Mouse (Mus musculus): ENCODE data around the gene 4921539E11Rik. TPM values are rescaled to one million over a fixed set of nuclear protein-coding genes. Genes with fewer than 3 reads are reported as not detected.
A peak's percentile ranks its signal among the peaks of the same experiment; 100 is the strongest.

4921539E11Rik gene
- polyA plus RNA-seq, 1 experiment: not detected

DNA sequence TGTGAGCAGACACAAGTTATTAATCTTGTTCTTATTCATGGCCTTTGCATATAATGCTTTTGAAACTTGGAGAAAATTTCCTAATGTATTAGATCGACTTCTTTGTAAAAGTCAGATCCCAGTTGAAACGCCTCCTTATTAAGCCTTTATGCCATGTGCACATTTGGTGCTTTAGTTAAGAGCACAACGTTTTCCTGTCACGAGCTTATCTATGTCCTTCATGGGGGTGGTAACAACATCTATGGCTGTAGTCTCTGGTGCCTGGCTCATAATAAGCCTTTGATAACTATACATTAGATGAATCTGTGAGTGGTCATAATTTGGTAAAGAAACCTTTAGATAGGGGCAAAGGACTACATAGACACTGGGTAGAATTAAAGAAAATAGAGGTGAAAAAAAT, 36.8 kb downstream of the 4921539E11Rik start:
- Histone ChIP-seq H3K9ac (ENCODE audit: low read depth, poor library complexity, severe bottlenecking) (no peak overlapping the region), H3K27ac (ENCODE audit: insufficient read depth, low read length) (no peak overlapping the region), H3K9me3 (replicated peaks; ENCODE audit: control insufficient read depth, insufficient read depth, low read length, poor library complexity, severe bottlenecking) (no peaks in the 10 kb centered on the region), H3K4me3 (ENCODE audit: low read depth, low read length) (no peak overlapping the region), H3K36me3 (ENCODE audit: control insufficient read depth, insufficient read depth, low read length, poor library complexity, severe bottlenecking) (no peaks in the 10 kb centered on the region), H3K4me1 (ENCODE audit: control insufficient read depth, insufficient read depth, low read length) (no peaks in the 10 kb centered on the region), H3K27me3 (ENCODE audit: control insufficient read depth, insufficient read depth, low read length, poor library complexity, severe bottlenecking) (no peaks in the 10 kb centered on the region; the same call in 1 of the 2 replicates)
- TF ChIP-seq POLR2A (IDR thresholded peaks at IDR 0.05; ENCODE audit: insufficient read depth, low read length) (no peak), EP300 (IDR thresholded peaks at IDR 0.05; ENCODE audit: insufficient read depth, low read depth, low read length) (no peak), CTCF (IDR thresholded peaks at IDR 0.05; ENCODE audit: low read depth, low read length) (no peak)

DNA sequence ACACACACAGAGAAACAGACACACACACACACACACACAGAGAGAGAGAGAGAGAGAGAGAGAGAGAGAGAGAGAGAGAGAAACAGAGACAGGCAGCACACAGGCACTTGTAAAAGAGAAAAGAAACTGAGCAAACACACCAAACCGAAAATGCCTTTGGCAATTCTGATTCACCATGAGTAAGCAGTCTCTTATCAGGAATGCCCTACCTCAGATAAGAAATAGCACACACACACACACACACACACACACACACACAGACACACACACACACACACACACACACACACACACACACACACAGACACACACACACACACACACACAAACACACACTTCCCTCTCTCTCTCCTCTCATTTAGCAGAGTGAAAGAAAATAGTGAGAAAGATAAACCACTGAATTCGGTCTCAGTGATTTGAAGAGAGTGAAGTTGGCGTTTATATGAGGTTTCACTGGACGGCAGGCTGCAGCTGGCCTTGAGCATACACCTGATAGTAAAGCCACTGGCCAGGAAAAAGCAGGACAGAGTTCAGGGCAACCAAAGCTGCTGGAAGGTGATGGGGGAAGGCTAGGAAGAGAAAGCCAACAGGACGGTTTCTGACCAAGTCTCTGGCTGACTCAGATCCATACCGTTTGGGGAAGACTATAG, 41.1 kb downstream of the 4921539E11Rik start:
- TF ChIP-seq POLR2A (IDR thresholded peaks at IDR 0.05; ENCODE audit: insufficient read depth, low read length) (no peak), EP300 (IDR thresholded peaks at IDR 0.05; ENCODE audit: insufficient read depth, low read depth, low read length) (no peak), CTCF (IDR thresholded peaks at IDR 0.05; ENCODE audit: low read depth, low read length) (no peak)
- H3K9me3 ChIP-seq (replicated peaks; ENCODE audit: control insufficient read depth, insufficient read depth, low read length, poor library complexity, severe bottlenecking): no peaks in the 10 kb centered on the region
- no peak overlapping the region for H3K27ac ChIP-seq (ENCODE audit: insufficient read depth, low read length)
- no peak overlapping the region for H3K4me3 ChIP-seq (ENCODE audit: low read depth, low read length)
- no peaks in the 10 kb centered on the region for H3K36me3 ChIP-seq (ENCODE audit: control insufficient read depth, insufficient read depth, low read length, poor library complexity, severe bottlenecking)
- H3K4me1 ChIP-seq (ENCODE audit: control insufficient read depth, insufficient read depth, low read length): no peaks in the 10 kb centered on the region
- H3K9ac ChIP-seq (ENCODE audit: low read depth, poor library complexity, severe bottlenecking): no peak overlapping the region
- no peaks in the 10 kb centered on the region for H3K27me3 ChIP-seq (ENCODE audit: control insufficient read depth, insufficient read depth, low read length, poor library complexity, severe bottlenecking)

GRCm38 (mm10) chr4:103247813-103248212, 42.9 kb downstream of the 4921539E11Rik start:
- Histone ChIP-seq H3K27ac (ENCODE audit: insufficient read depth, low read length) (no peak overlapping the region), H3K4me3 (ENCODE audit: low read depth, low read length) (no peak overlapping the region), H3K36me3 (ENCODE audit: control insufficient read depth, insufficient read depth, low read length, poor library complexity, severe bottlenecking) (no peaks in the 10 kb centered on the region), H3K4me1 (ENCODE audit: control insufficient read depth, insufficient read depth, low read length) (no peaks in the 10 kb centered on the region), H3K9me3 (replicated peaks; ENCODE audit: control insufficient read depth, insufficient read depth, low read length, poor library complexity, severe bottlenecking) (no peaks in the 10 kb centered on the region), H3K9ac (ENCODE audit: low read depth, poor library complexity, severe bottlenecking) (no peak overlapping the region), H3K27me3 (ENCODE audit: control insufficient read depth, insufficient read depth, low read length, poor library complexity, severe bottlenecking) (no peaks in the 10 kb centered on the region)
- no peak for TF ChIP-seq EP300 (IDR thresholded peaks at IDR 0.05; ENCODE audit: insufficient read depth, low read depth, low read length)
- no peak for TF ChIP-seq CTCF (IDR thresholded peaks at IDR 0.05; ENCODE audit: low read depth, low read length)
- no peak for TF ChIP-seq POLR2A (IDR thresholded peaks at IDR 0.05; ENCODE audit: insufficient read depth, low read length)

- no peak overlapping the region for H3K9ac ChIP-seq (ENCODE audit: low read depth, poor library complexity, severe bottlenecking)
- no peaks in the 10 kb centered on the region for H3K4me1 ChIP-seq (ENCODE audit: control insufficient read depth, insufficient read depth, low read length)
- no peaks in the 10 kb centered on the region for H3K9me3 ChIP-seq (replicated peaks; ENCODE audit: control insufficient read depth, insufficient read depth, low read length, poor library complexity, severe bottlenecking)
- no peaks in the 10 kb centered on the region for H3K36me3 ChIP-seq (ENCODE audit: control insufficient read depth, insufficient read depth, low read length, poor library complexity, severe bottlenecking)
- no peak overlapping the region for H3K4me3 ChIP-seq (ENCODE audit: low read depth, low read length)
- H3K27ac ChIP-seq (ENCODE audit: insufficient read depth, low read length): no peak overlapping the region
- no peaks in the 10 kb centered on the region for H3K27me3 ChIP-seq (ENCODE audit: control insufficient read depth, insufficient read depth, low read length, poor library complexity, severe bottlenecking)
- TF ChIP-seq CTCF (IDR thresholded peaks at IDR 0.05; ENCODE audit: low read depth, low read length) (no peak), EP300 (IDR thresholded peaks at IDR 0.05; ENCODE audit: insufficient read depth, low read depth, low read length) (no peak), POLR2A (IDR thresholded peaks at IDR 0.05; ENCODE audit: insufficient read depth, low read length) (no peak)
These were observed 43.4 kb downstream of the 4921539E11Rik start for GRCm38 (mm10) chr4:103247249-103247648.

GRCm38 (mm10) chr4:103232156-103232555, 58.5 kb downstream of the 4921539E11Rik start:
- TF ChIP-seq EP300 (IDR thresholded peaks at IDR 0.05; ENCODE audit: insufficient read depth, low read depth, low read length): no peak
- no peak for TF ChIP-seq POLR2A (IDR thresholded peaks at IDR 0.05; ENCODE audit: insufficient read depth, low read length)
- TF ChIP-seq CTCF (IDR thresholded peaks at IDR 0.05; ENCODE audit: low read depth, low read length): no peak
- Histone ChIP-seq H3K27me3 (ENCODE audit: control insufficient read depth, insufficient read depth, low read length, poor library complexity, severe bottlenecking) (no peaks in the 10 kb centered on the region), H3K36me3 (ENCODE audit: control insufficient read depth, insufficient read depth, low read length, poor library complexity, severe bottlenecking) (no peaks in the 10 kb centered on the region), H3K4me3 (ENCODE audit: low read depth, low read length) (no peak overlapping the region), H3K27ac (ENCODE audit: insufficient read depth, low read length) (no peak overlapping the region), H3K9me3 (replicated peaks; ENCODE audit: control insufficient read depth, insufficient read depth, low read length, poor library complexity, severe bottlenecking) (no peaks in the 10 kb centered on the region), H3K9ac (ENCODE audit: low read depth, poor library complexity, severe bottlenecking) (no peak overlapping the region), H3K4me1 (ENCODE audit: control insufficient read depth, insufficient read depth, low read length) (no peaks in the 10 kb centered on the region)

DNA sequence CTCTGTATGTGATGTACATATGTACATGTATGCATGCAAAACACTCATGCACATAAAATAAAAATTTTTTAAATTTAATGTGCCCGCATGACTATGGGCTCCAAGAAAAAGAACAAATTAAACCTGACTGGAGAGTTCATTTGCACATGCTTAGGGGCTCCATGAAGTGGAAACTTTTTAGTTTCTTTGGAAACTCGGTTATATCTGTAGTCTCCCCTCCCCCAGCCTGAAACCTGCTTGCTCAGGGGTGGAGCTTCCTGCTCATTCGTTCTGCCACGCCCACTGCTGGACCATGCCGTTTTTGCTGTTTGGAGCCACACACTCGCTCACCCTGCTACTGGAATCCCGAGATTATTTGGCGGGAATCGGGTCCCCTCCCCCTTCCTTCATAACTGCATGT, 67.8 kb downstream of the 4921539E11Rik start:
- Histone ChIP-seq H3K4me1 (ENCODE audit: control insufficient read depth, insufficient read depth, low read length) (no peaks in the 10 kb centered on the region), H3K27ac (ENCODE audit: insufficient read depth, low read length) (no peak overlapping the region), H3K36me3 (ENCODE audit: control insufficient read depth, insufficient read depth, low read length, poor library complexity, severe bottlenecking) (no peaks in the 10 kb centered on the region), H3K4me3 (ENCODE audit: low read depth, low read length) (peak overlapping the region; percentile 0; the same call in 1 of the 2 replicates), H3K9ac (ENCODE audit: low read depth, poor library complexity, severe bottlenecking) (no peak overlapping the region), H3K9me3 (replicated peaks; ENCODE audit: control insufficient read depth, insufficient read depth, low read length, poor library complexity, severe bottlenecking) (peaks cover 10% of the 10 kb centered on the region), H3K27me3 (ENCODE audit: control insufficient read depth, insufficient read depth, low read length, poor library complexity, severe bottlenecking) (no peaks in the 10 kb centered on the region)
- TF ChIP-seq CTCF (IDR thresholded peaks at IDR 0.05; ENCODE audit: low read depth, low read length) (no peak), EP300 (IDR thresholded peaks at IDR 0.05; ENCODE audit: insufficient read depth, low read depth, low read length) (no peak), POLR2A (IDR thresholded peaks at IDR 0.05; ENCODE audit: insufficient read depth, low read length) (no peak)
